In the genomic region with DNA sequence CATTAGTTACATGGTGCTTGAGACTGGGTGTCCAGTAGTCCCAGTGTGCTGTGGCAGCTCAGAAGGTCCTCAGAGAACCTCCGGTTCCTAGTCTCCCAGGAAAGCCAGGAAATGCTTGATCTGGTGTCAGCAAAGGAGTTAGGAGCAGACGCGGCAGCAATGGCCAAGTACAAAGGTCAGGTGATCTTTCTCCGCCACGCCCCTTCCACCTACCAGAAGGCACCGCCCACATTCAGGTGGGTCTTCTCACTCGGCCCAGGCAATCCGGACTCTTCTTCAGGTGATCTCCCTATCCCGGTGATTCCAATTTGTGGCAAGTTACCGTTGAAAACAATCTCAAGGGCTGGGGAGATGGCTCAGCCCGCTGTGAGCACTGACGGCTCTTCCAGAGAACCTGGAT, we compare ENCODE assay signal across 30 mouse cellular contexts. TPM values are rescaled to one million over a fixed set of nuclear protein-coding genes. Genes with fewer than 3 reads are reported as not detected.
DNase-seq lines count a peak whose midpoint lies in the region; ATAC-seq and TF ChIP-seq lines count a peak whose summit lies in the region.
"Had no signal": no experiment of that assay in that cellular context is flagged by ENCODE, and none has a peak within 500 bp of the region (broad histone marks: within the 10 kb centered on the region; RNA-seq: fewer than 3 reads in every experiment).

No protein-coding gene starts in this region.

- H3K4me1 ChIP-seq in ES-Bruce4 (ENCODE audit: control insufficient read depth, insufficient read depth, low read length), result no peaks in the 10 kb centered on the region
- H3K4me1 ChIP-seq in intestine, postnatal 0 days (replicated peaks; ENCODE audit: control insufficient read depth, insufficient read depth, low read length), result no peaks in the 10 kb centered on the region
- H3K4me1 ChIP-seq in stomach, postnatal 0 days (replicated peaks; ENCODE audit: control insufficient read depth, insufficient read depth), result no peaks in the 10 kb centered on the region
- H3K4me1 ChIP-seq: embryonic facial prominence, embryonic 15.5 days; heart, embryonic 15.5 days had no signal

- TF ChIP-seq CTCF in ES-Bruce4 (IDR thresholded peaks at IDR 0.05; ENCODE audit: low read depth, low read length), result no peak
- TF ChIP-seq CTCF in intestine, postnatal 0 days (IDR thresholded peaks at IDR 0.05; ENCODE audit: low read depth), result no peak
- no peak for TF ChIP-seq CTCF in stomach, postnatal 0 days (IDR thresholded peaks at IDR 0.05; ENCODE audit: low read depth)

- TF ChIP-seq POLR2A in ES-Bruce4 (IDR thresholded peaks at IDR 0.05; ENCODE audit: insufficient read depth, low read length), result no peak

- no peak overlapping the region for H3K9ac ChIP-seq in ES-Bruce4 (ENCODE audit: low read depth, poor library complexity, severe bottlenecking)
- H3K9ac ChIP-seq in intestine, postnatal 0 days (ENCODE audit: low read depth, low read length), result no peak overlapping the region
- H3K9ac ChIP-seq in stomach, postnatal 0 days (ENCODE audit: low read length), result no peak overlapping the region
- H3K9ac ChIP-seq: embryonic facial prominence, embryonic 15.5 days; forebrain, embryonic 12.5 days; heart, embryonic 15.5 days; hindbrain, embryonic 12.5 days; liver, embryonic 14.5 days; midbrain, embryonic 13.5 days; neural tube, embryonic 13.5 days had no signal

- peak; percentile 38 for DNase-seq in kidney, adult 18-20 months
- DNase-seq in kidney, postnatal 14 days, result no peak
- peak; percentile 28 for DNase-seq in stomach, postnatal 0 days (ENCODE audit: low spot score)
- no peak for DNase-seq in spleen, postnatal 14 days (ENCODE audit: low spot score in 2 of 2)
- no peak for DNase-seq in urinary bladder, postnatal 36 days (ENCODE audit: low spot score in 2 of 2)
- DNase-seq: adrenal gland, postnatal 25 days; cerebellum, adult 2 months; cerebellum, postnatal 14 days; gastrocnemius, postnatal 25 days; heart, adult 11 months; layer of hippocampus, postnatal 36 days; left cerebral cortex, postnatal 4 days; lung, adult 2 months; lung, postnatal 10 days; right cerebral cortex, postnatal 4 days had no signal

- no peak for TF ChIP-seq EP300 in ES-Bruce4 (IDR thresholded peaks at IDR 0.05; ENCODE audit: insufficient read depth, low read depth, low read length)
- TF ChIP-seq EP300 in stomach, postnatal 0 days (optimal IDR thresholded peaks at IDR 0.05), result no peak

- 0 out of 2 replicates have a peak overlapping the region, but pooled peaks have one; percentile 4 for H3K4me3 ChIP-seq in ES-Bruce4 (ENCODE audit: low read depth, low read length)
- H3K4me3 ChIP-seq in intestine, postnatal 0 days (ENCODE audit: low read depth, low read length), result no peak overlapping the region
- no peak overlapping the region for H3K4me3 ChIP-seq in stomach, postnatal 0 days (ENCODE audit: low read depth, low read length)
- H3K4me3 ChIP-seq: embryonic facial prominence, embryonic 10.5 days; embryonic facial prominence, embryonic 15.5 days; forebrain, embryonic 12.5 days; heart, embryonic 10.5 days; heart, embryonic 15.5 days; hindbrain, embryonic 12.5 days; midbrain, embryonic 13.5 days; neural tube, embryonic 13.5 days had no signal

- H3K27ac ChIP-seq in ES-Bruce4 (ENCODE audit: insufficient read depth, low read length), result no peak overlapping the region
- H3K27ac ChIP-seq in intestine, postnatal 0 days (ENCODE audit: low read depth, low read length), result no peak overlapping the region
- H3K27ac ChIP-seq in stomach, postnatal 0 days (replicated peaks), result no peak overlapping the region
- H3K27ac ChIP-seq: embryonic facial prominence, embryonic 10.5 days; embryonic facial prominence, embryonic 15.5 days; forebrain, embryonic 12.5 days; heart, embryonic 10.5 days; heart, embryonic 15.5 days; hindbrain, embryonic 12.5 days; hindbrain, postnatal 0 days; kidney, postnatal 0 days; liver, embryonic 14.5 days; macrophage; midbrain, embryonic 13.5 days; neural tube, embryonic 13.5 days had no signal

- no peaks in the 10 kb centered on the region for H3K36me3 ChIP-seq in ES-Bruce4 (ENCODE audit: control insufficient read depth, insufficient read depth, low read length, poor library complexity, severe bottlenecking)
- H3K36me3 ChIP-seq in intestine, postnatal 0 days (ENCODE audit: control insufficient read depth, insufficient read depth), result no peaks in the 10 kb centered on the region
- H3K36me3 ChIP-seq in stomach, postnatal 0 days (ENCODE audit: control insufficient read depth, insufficient read depth, low read length), result no peaks in the 10 kb centered on the region
- H3K36me3 ChIP-seq: embryonic facial prominence, embryonic 10.5 days; embryonic facial prominence, embryonic 15.5 days; forebrain, embryonic 12.5 days; heart, embryonic 10.5 days; heart, embryonic 15.5 days; hindbrain, embryonic 12.5 days; midbrain, embryonic 13.5 days; neural tube, embryonic 13.5 days had no signal

- ATAC-seq in intestine, postnatal 0 days, result no peak
- ATAC-seq in stomach, postnatal 0 days (ENCODE audit: low FRiP score, low TSS enrichment), result no peak
- ATAC-seq: hindbrain, postnatal 0 days; midbrain, embryonic 13.5 days; Patski had no signal

- peak overlapping the region; percentile 24 for H3K4me2 ChIP-seq in intestine, postnatal 0 days (replicated peaks; ENCODE audit: low read depth)
- H3K4me2 ChIP-seq in stomach, postnatal 0 days (replicated peaks; ENCODE audit: low read depth), result no peak overlapping the region
- H3K4me2 ChIP-seq: embryonic facial prominence, embryonic 15.5 days; forebrain, embryonic 12.5 days; heart, embryonic 15.5 days; hindbrain, embryonic 12.5 days; midbrain, embryonic 13.5 days; neural tube, embryonic 13.5 days had no signal

- H3K27me3 ChIP-seq in ES-Bruce4 (ENCODE audit: control insufficient read depth, insufficient read depth, low read length, poor library complexity, severe bottlenecking), result no peaks in the 10 kb centered on the region
- H3K27me3 ChIP-seq in intestine, postnatal 0 days (replicated peaks; ENCODE audit: control insufficient read depth, insufficient read depth, low read length), result no peaks in the 10 kb centered on the region
- no peaks in the 10 kb centered on the region for H3K27me3 ChIP-seq in stomach, postnatal 0 days (ENCODE audit: control insufficient read depth, insufficient read depth, low read length)
- H3K27me3 ChIP-seq: forebrain, embryonic 12.5 days; hindbrain, embryonic 12.5 days; midbrain, embryonic 13.5 days; neural tube, embryonic 13.5 days had no signal

- 18% methylated on average over 12 of the region's 12 CpGs for WGBS in intestine, postnatal 0 days
- 22% methylated on average over 12 of the region's 12 CpGs for WGBS in stomach, postnatal 0 days

- H3K9me3 ChIP-seq in ES-Bruce4 (replicated peaks; ENCODE audit: control insufficient read depth, insufficient read depth, low read length, poor library complexity, severe bottlenecking), result no peaks in the 10 kb centered on the region
- H3K9me3 ChIP-seq in intestine, postnatal 0 days (ENCODE audit: control insufficient read depth), result no peaks in the 10 kb centered on the region
- H3K9me3 ChIP-seq in stomach, postnatal 0 days (ENCODE audit: control insufficient read depth, low read length), result no peaks in the 10 kb centered on the region
- H3K9me3 ChIP-seq: embryonic facial prominence, embryonic 10.5 days; embryonic facial prominence, embryonic 15.5 days; forebrain, embryonic 12.5 days; heart, embryonic 10.5 days; heart, embryonic 15.5 days; hindbrain, embryonic 12.5 days; midbrain, embryonic 13.5 days; neural tube, embryonic 13.5 days had no signal

RNA-seq across cellular contexts. Expression of gene Pgbd5, which starts 20.2 kb away (rescaled TPM):
- 3.6 and 4.0 TPM in 2 replicates for polyA plus RNA-seq in ES-Bruce4 (2011; ENCODE audit: insufficient read depth, insufficient read length, low read depth, missing spikeins)
- polyA plus RNA-seq in intestine, postnatal 0 days (2015; fragmentation: Nextera tagmentation; extraction: Ambion mirVana), result 1.9 and 2.2 TPM in 2 replicates
- 1.9 and 2.0 TPM in 2 replicates for polyA plus RNA-seq in stomach, postnatal 0 days (2015; fragmentation: Nextera tagmentation; extraction: Ambion mirVana)

Comparison
In these comparisons a context has a peak if more than half of its experiments do, and no peak if none do; other contexts are left out.
1. DNase-seq: peak in kidney, adult 18-20 months (single experiment) and stomach, postnatal 0 days (single experiment); none in kidney, postnatal 14 days (single experiment), spleen, postnatal 14 days (0 of 2) and urinary bladder, postnatal 36 days (0 of 2).